Mouse (Mus musculus): ENCODE results near the gene Spint1.

Gene Spint1

DNA sequence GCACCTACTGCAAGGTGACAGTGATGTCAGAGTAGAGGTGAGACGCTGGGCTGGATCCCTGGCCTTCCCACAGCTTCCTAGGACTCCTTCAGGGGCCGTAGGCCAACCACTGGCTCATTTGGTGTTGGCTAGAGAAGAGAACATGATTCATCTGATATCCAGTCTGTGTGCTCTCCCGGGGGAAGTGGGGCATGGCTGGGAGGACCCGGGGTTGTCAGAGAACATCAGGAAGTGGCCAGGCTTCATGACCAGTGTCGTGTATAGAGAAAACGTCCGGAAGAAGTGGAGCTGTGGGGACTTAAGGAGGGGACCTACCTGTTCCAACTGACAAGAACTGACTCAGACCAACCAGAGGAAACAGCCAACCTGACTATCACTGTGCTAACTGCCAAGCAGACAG is 8.1 kb downstream of the Spint1 start:
- no peak for DNase-seq

GRCm38 (mm10) chr2:119247904-119248303 is 10.7 kb downstream of the Spint1 start:
- DNase-seq: no peak

DNA sequence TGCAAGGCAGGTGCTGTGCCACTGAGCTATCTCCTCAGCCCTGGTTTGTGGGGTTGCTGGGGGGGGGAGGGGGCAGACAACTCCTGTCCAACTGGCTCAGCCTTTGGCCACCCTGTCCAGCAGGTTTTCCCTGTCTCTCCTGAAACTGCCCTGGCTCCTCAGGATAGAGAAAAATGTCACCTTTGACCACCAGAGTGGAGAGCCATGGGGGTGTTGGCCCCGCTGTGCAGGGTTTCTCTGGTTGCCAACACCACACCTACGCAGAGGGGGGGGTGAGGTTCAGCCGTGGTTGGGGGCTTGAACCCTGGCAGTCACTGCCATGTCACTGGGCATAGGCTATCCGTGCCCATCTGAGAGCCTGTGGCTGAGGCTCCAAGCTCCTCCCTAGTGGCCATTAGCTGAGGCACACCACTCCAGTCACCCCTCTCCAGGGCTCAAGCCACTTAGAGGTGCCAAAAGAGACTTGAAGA is 12.5 kb downstream of the Spint1 start:
- no peak for DNase-seq

DNA sequence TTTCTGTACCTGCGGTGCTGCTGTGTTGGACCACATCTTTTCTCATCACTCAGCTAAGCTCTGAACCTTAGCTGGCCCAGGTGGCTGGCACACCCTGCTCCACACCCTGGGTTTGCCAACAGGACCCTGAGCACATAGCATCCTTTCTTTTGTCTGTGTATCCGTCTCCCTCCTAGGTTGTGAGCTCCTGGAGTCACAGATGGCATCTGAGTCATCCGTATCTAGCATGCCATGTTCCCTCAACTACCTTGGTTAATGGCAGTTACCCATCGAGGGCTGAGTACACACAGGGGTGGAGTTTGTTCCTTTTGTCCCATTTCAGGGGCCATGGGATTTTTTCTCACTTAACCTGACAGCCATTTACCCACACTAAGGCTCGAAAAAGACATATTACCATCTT is 13.2 kb downstream of the Spint1 start:
- DNase-seq: peak; percentile 18

DNA sequence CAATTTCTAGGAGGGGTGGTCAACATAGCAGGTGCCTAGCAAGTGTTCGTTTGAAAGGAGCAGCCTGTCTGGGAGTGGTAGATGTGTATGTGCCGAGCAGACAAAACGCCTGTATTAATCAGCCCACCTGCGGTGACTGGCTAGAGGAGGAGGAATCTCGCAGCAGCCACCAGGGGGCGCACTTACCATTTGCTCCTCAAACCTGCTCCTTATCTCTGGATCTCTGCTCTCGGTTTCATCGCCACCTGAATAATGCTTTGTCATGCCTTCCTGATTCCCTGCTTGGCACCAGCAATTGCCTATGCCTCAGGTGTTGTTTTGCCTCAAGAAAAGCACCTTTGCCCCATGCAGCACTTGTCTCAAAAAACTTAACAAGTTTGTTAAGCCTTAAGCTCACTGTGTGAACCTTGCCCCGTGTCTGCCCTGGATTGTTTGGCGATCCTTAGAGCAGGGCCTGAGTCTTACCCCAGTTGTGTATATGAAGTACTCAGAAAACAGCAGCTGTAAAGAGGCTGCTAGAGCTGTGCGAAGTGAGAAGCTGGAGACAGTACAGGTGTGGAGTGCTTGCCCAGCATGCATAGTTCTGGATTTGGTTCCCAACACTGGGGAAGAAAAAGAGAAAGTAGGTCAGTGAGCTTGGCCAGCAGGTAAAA is 13.8 kb downstream of the Spint1 start:
- DNase-seq: peak; percentile 85

GRCm38 (mm10) chr2:119254976-119255375 is 17.8 kb downstream of the Spint1 start:
- DNase-seq: no peak

DNA sequence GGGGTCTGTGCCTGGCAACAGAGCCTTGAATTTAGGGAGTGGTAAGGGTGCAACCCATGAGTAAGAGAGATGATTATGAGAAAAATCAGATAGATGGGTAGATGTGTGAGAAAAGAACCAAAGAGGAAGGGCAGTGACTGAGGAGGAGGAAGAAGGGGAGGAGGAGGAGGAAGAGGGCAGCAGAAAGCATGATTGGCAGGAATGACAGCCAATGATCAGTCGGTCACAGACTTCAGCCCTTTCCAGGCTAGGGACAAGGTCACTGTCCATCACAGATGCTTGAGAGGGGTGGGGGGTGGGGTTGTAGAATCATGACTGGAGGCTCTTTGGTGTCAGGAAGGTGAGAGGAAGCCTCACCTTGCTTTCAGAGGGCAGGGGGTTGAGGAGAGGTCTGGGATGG is 23.4 kb downstream of the Spint1 start:
- no peak for DNase-seq

- DNase-seq: no peak
Observed at GRCm38 (mm10) chr2:119261326-119261725, 24.2 kb downstream of the Spint1 start.

DNA sequence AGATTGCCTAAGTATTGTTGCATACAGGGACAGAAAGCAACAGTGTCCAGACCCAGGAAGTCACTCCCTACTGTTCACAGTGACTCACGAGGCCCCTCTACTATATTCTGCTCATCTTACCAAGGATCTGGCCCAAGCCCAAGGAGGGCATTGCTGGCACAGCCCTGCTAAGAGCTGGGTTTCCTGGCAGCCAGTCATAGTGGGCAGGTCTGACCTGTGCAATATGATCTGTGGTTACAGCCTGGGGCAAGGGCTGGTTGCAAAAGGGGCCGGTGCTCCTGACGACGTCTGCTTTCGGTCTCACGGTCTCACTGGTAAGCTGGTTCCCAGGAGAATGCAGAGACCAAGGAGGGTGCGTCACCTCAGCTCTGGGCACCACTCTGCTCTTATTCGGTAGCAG is 25.8 kb downstream of the Spint1 start:
- peak; percentile 23 for DNase-seq

GRCm38 (mm10) chr2:119263813-119264212 is 26.7 kb downstream of the Spint1 start:
- no peak for DNase-seq

DNA sequence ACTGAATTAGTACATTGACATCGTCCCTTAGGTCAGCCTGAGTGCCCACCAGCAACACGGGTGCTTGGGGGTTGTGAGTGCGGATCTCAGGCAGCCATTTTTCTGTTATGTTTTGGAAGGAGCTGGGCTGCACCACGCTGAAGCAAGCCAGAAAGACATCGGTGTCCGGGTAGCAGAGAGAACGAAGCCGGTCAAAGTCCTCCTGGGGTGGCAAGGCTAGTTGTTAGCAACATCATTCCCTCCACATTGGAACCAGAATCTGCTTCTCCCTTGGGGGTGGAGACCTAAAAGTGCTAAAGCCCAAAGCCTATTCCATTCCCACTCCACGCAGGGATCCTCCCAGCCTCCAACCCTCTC is 33.1 kb downstream of the Spint1 start:
- no peak for DNase-seq

- DNase-seq: peak; percentile 88
Observed at GRCm38 (mm10) chr2:119270643-119271331, 33.6 kb downstream of the Spint1 start, which contains the start of gene Rhov. Rhov (minus strand) TSS chr2:119271272.

DNA sequence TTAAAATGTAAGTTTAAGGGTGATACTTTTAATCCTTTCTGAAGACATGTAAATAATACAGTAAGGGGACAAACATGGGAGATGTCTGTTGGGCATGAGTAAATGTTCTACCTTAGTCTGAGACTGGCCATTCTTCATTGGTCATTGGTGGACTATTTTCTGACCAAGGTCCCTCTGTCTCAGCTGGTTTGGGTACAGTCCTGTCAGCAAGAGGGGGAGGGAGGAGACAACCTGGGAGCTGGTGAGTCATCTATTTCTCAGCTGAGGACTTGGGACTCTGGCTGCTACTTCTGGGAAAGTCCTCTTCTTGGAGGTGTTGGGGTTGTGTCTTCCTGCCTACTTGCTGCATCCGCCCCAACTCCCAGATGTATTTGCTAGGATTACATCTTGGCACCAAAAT is 37.0 kb downstream of the Spint1 start:
- DNase-seq: no peak

- no peak for DNase-seq
Observed at GRCm38 (mm10) chr2:119276926-119277325, 39.8 kb downstream of the Spint1 start.

DNA sequence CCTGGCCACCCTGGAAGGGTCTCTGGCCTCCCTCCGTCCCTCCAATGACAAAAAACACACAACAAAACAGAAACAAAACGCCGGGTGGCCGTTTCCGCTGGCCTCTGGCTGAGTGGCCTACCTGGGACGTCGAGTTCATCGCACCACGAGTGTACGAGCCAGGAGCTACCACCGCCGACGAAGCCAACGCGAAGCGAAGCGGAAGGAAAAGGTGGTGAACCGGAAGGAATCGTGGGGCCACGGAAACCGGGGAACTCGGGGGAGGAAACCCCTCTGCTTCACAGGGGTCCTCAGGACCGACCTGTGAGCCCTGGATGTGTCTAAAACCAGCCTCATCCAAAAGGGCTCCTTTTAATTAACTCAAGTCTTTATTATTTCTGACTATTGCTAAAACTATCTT is 40.6 kb downstream of the Spint1 start:
- no peak for DNase-seq

DNA sequence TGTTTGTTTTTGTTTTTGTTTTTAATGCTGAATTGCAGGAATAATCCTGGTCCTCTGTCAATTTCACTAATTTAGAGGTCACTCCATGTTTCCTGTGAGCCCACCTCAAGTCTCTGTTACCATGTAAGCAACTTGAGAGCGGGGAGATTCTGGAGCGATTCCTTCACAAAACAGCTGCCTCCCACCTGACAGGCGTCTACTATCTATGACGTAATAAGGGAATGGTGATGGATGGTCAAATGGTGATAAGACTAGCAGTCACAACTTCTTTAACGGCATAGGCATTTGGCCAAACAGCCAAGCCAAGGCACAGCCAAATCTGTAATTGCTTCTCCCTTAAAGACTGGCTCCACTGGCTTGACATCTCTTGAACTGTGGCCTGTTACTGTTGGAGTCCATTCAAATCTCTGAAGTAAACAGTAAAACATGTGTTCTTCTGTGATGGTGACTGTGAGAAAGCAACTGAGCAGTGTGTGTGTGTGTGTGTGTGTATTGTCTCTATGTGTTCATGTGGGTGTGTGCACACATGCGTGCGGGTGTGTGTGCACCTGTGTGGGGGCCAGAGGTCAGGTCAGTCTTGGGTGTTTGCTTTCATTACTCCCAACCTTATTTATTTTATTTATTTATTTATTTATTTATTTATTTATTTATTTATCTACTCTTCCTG is 44.9 kb downstream of the Spint1 start:
- DNase-seq: no peak

DNA sequence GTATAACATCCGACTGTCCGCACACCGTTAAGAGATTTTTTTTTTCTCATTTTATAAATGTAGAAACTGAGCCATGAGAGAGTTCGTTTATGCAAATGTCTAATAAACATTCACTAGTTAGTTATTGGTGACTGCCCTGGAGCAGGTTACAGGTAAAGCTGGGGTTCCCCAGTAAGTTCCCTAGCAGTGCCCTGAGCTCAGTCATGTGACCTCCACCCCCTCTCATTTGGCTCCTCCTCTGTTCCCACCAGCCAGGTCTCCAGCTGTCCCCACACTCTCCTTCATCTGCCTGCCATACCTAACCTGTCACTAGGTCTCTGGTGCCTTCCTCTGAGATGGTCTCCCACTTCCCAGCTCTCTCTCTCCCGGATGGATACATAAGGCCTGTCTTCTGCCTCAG is 50.2 kb downstream of the Spint1 start:
- peak; percentile 50 for DNase-seq

DNA sequence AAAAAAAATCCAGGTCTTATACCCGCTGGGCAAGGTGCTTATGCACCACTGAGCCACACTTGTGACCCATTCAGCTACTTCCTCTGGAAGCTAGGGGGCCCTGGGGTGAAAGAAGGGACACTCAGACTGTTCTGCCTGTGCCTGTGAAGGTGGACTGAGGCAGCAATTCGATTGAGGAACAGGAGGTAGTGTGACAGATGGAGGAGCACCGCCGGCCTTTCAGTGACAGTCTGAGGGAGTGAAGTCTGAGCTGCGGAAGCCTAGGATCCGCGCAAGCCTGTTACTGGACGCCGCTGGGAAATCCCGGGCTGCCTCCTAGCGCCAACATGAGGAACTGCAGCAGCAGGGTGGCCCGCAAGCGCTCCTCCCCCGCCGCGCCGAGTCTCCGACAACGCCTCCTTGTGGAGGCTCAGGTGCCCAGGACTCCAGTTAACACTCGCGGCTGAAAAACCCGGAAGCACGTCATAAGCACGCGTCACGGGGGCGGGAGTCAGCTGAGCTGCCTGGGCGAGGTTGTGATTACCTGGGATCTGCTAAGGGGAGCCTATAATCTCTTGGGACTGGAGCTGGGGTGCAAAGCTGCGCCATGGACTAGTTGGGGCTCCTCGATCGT is 51.2 kb downstream of the Spint1 start, which contains the start of gene Vps18:
Gene Vps18 (plus strand): TSS at position 471 of the 613 bp plus-strand sequence.
- DNase-seq: peak; percentile 98

- DNase-seq: no peak
Observed at GRCm38 (mm10) chr2:119289014-119289416, 51.9 kb downstream of the Spint1 start.

GRCm38 (mm10) chr2:119292281-119292680 is 55.1 kb downstream of the Spint1 start:
- DNase-seq: peak; percentile 53

- peak; percentile 89 for DNase-seq
Observed at GRCm38 (mm10) chr2:119292852-119293251, 55.7 kb downstream of the Spint1 start.

- peak; percentile 65 for DNase-seq
Observed at GRCm38 (mm10) chr2:119293311-119293710, 56.1 kb downstream of the Spint1 start.

DNA sequence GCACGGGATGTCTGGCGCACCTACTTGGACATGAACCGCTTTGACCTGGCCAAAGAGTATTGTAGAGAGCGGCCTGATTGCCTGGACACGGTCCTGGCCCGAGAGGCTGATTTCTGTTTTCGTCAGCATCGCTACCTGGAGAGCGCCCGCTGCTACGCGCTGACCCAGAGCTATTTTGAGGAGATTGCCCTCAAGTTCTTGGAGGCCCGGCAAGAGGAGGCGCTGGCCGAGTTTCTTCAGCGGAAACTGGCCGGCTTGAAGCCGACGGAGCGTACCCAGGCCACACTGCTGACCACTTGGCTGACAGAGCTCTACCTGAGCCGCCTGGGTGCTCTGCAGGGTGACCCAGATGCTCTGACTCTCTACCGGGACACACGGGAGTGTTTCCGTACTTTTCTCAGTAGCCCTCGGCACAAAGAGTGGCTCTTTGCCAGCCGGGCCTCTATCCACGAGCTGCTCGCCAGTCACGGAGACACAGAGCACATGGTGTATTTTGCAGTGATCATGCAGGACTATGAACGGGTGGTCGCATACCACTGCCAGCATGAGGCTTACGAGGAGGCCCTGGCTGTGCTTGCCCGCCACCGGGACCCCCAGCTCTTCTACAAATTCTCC is 56.7 kb downstream of the Spint1 start:
- peak; percentile 78 for DNase-seq

Measured in cerebellum, adult 9-11 months (tissue).